ENCODE assay signal across 25 mouse cellular contexts in the genomic region with DNA sequence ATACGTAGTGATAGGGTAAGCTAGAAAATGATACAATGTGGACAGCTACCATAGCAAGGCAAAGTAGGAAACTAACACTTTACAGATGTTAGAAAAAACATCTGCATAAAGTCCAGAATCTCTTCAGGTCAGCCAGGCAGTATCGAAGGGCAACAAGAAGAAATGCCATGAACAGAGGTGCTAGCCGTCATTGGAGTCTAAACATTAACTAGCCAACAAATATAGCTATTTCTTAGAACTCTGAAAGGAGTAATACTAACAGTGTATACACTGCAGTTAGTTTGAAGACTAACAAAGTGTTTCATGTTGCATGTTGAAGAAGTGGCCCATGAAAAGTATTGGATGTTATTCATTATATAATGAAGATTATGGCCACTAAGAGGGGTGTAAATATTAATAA. TPM values are rescaled to one million over a fixed set of nuclear protein-coding genes. Genes with fewer than 3 reads are reported as not detected.
"Had no signal": no experiment of that assay in that cellular context is flagged by ENCODE, and none has a peak within 500 bp of the region (broad histone marks: within the 10 kb centered on the region; RNA-seq: fewer than 3 reads in every experiment).

No protein-coding gene starts in this region.

- DNase-seq: forebrain, postnatal 0 days; gastrocnemius, postnatal 14 days; gastrocnemius, postnatal 36 days; heart, adult 11 months; heart, adult 2 months; heart, postnatal 14 days; heart, postnatal 36 days; kidney, adult 18-20 months; kidney, adult 8-10 months; kidney, postnatal 10 days; kidney, postnatal 25 days; kidney, postnatal 4 days had no signal

- ATAC-seq: forebrain, postnatal 0 days; hindbrain, postnatal 0 days; intestine, postnatal 0 days had no signal

- H3K9me3 ChIP-seq: heart, embryonic 13.5 days; heart, embryonic 15.5 days; hindbrain, embryonic 13.5 days; hindbrain, embryonic 15.5 days; limb, embryonic 10.5 days; limb, embryonic 12.5 days had no signal

- H3K27me3 ChIP-seq: heart, embryonic 13.5 days; heart, embryonic 15.5 days; hindbrain, embryonic 13.5 days; hindbrain, embryonic 15.5 days; limb, embryonic 12.5 days had no signal

- H3K4me3 ChIP-seq: heart, adult 2 months; heart, embryonic 13.5 days; heart, embryonic 15.5 days; hindbrain, embryonic 13.5 days; hindbrain, embryonic 15.5 days; layer of hippocampus, adult 2 months; left cerebral cortex, adult 2 months; limb, embryonic 10.5 days; limb, embryonic 12.5 days had no signal

- H3K36me3 ChIP-seq: heart, embryonic 13.5 days; heart, embryonic 15.5 days; hindbrain, embryonic 13.5 days; hindbrain, embryonic 15.5 days; limb, embryonic 10.5 days; limb, embryonic 12.5 days had no signal

- H3K4me2 ChIP-seq: heart, embryonic 11.5 days; heart, embryonic 13.5 days; heart, embryonic 15.5 days; hindbrain, embryonic 13.5 days; hindbrain, embryonic 15.5 days; limb, embryonic 12.5 days had no signal

- H3K4me1 ChIP-seq: heart, embryonic 13.5 days; heart, embryonic 15.5 days; hindbrain, embryonic 13.5 days; hindbrain, embryonic 15.5 days; limb, embryonic 10.5 days; limb, embryonic 12.5 days had no signal

- H3K27ac ChIP-seq: heart, adult 2 months; heart, embryonic 13.5 days; heart, embryonic 15.5 days; hindbrain, embryonic 13.5 days; hindbrain, embryonic 15.5 days; hindbrain, postnatal 0 days; layer of hippocampus, adult 2 months; left cerebral cortex, adult 2 months; limb, embryonic 10.5 days; limb, embryonic 12.5 days had no signal

- H3K9ac ChIP-seq: forebrain, postnatal 0 days; heart, embryonic 13.5 days; heart, embryonic 15.5 days; hindbrain, embryonic 13.5 days; hindbrain, embryonic 15.5 days; limb, embryonic 12.5 days had no signal

RNA-seq across cellular contexts. Expression of a gene that starts 23.6 kb away (rescaled TPM):
- total RNA-seq: hematopoietic stem cell, adult 5-6 weeks had no signal
- polyA plus RNA-seq: heart, embryonic 11.5 days; kidney, embryonic 14.5 days; limb, embryonic 10.5 days had no signal
